Mouse (Mus musculus) left cerebral cortex, adult 8-10 months (tissue): ENCODE measurements around the gene Nutf2-ps1. TPM values are rescaled to one million over a fixed set of nuclear protein-coding genes. Genes with fewer than 3 reads are reported as not detected.

Experiments used
- DNase-seq, 2 experiments: peaks; one replicate each; pipeline ENCODE4 v3.0.0; 2022; ENCODE audit warnings: low spot score in 2 of 2
- total RNA-seq, 4 experiments: library from RNA; stranded (reverse); gene quantifications; 2 replicates each; pipeline ENCODE4 v1.2.4; 2022

Nutf2-ps1 gene
- total RNA-seq, 4 experiments from 2014 or later: 41.8 to 54.3 (median 47.0) TPM

DNA sequence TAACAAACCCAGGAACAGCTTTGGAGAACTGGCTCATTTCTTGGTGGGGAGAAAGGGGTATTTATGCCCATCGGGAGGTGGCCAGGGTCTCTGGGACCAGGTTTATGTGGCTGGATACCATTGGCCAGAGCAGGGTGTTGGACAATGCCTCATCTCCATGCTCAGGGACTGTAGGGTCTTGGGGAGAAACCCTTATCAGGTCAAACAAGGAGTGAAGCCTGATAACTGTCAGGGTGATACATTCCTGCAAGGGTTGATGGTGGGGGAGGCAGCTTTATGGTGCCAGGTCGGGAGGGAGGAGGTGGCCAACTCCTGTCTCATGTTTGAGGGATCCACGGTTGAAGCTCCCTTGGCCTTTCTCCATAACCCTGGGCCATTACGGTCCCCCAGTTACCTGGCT, 17.8 kb downstream of the Nutf2-ps1 start:
- no peak for DNase-seq

DNA sequence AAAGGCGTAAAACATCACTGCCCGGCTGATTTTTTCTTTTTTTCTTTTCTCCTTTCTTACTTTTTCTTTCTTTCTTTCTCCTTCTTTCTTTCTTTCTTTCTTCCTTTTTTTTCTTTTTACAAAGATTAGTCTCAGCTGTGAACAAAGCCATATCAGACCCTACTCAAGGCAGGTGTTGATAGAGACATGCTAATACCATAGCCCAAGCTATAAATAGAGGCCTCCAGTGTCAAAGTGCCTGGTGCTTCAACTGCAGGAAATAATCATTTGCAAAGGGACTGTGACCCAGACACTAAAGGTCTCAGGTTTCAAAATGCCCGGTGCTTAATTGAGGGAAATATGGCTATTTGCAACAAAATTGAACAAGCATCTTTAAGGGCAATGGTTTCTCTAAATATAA, 20.3 kb downstream of the Nutf2-ps1 start:
- no peak for DNase-seq

DNA sequence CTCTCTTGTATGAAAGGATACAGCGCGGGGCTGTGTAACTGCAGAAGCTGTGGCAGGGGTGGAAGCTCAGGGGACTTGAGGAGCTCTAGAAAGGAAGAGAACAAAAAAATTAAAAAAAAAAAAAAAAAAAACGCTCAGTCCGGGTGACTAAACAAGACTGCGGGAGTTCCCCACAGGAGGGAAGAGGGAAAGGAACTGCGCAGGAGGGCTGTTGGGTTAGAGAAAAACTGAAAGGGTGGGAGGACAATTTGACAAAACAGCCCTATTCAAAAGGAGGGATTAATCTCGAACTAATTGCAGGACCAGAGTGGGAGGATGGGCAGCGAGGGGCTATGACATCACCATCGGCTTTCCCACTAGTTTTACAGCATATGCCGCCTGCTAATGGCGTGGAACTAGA, 21.0 kb downstream of the Nutf2-ps1 start:
- DNase-seq: no peak

DNA sequence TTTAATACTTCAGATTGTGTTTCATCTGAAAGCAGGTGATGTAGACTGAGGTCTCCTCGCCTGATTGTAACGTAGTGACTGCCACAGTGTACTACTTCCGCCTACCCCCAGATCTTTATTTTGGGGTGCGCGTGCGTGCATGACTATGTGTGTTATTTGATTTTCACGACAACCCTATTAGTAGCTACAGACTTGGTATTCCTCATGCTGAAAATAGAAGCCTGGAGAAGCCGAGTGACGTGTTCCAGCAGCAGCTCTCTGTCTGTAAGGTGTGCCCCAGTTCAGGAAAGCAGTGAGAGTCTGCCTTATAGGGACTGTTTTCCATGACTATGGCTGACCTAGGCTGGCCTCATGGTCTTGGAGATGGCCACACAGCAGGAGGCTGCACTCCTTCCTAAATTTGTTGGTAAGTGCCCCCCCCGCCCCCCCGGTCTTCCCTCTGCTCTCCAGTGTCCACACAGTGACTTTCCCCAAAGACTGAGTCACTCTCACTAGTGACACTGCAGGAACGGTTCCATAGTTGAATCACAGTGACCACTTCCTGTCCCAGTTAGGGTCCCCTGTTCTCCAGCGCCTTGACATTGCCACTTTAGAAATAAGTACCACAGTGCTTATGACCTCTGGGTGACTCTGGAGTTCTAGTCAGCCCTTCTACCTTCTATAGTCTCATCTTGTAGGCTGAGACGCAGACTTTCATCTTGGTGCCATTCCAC, 23.1 kb downstream of the Nutf2-ps1 start:
- no peak for DNase-seq

DNA sequence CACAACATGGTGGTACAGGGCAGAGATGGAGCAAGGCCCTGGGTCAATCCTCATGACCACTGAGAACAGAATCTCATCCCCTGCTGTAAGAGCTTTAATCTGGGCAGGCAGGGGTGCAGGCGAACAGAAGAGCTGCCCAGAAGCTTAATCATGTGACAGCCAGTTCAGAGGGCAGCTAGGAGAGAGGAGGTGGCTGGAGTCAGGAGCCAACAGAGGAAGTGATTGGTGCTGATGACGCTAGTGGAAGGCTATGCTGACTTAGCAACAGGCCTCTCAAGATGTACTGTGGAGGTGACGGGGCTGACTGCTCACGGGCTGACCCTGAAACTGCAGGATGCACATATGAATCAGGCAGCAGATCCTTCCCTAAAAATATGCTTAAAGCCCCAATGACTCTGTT, 24.7 kb downstream of the Nutf2-ps1 start:
- DNase-seq: no peak

DNA sequence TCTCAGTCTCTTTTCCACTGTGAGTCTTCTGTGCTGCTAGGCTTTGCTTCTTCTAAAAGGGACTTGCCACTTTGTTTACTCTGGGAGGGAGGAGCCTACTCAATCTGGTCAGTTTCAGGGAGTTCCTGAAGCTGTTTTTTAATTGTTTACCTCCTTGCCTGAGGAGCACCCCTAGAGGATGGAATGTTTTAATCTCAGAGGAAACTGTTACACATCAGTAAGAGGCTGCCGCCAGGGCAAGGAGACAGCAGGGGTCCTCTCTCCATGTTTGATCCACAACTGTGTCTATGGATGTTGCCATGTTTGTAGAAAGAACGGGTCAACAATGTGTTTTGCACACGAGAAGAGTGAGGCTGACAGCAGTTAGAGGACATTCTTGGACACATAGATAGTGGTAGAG, 28.4 kb downstream of the Nutf2-ps1 start:
- no peak for DNase-seq

DNA sequence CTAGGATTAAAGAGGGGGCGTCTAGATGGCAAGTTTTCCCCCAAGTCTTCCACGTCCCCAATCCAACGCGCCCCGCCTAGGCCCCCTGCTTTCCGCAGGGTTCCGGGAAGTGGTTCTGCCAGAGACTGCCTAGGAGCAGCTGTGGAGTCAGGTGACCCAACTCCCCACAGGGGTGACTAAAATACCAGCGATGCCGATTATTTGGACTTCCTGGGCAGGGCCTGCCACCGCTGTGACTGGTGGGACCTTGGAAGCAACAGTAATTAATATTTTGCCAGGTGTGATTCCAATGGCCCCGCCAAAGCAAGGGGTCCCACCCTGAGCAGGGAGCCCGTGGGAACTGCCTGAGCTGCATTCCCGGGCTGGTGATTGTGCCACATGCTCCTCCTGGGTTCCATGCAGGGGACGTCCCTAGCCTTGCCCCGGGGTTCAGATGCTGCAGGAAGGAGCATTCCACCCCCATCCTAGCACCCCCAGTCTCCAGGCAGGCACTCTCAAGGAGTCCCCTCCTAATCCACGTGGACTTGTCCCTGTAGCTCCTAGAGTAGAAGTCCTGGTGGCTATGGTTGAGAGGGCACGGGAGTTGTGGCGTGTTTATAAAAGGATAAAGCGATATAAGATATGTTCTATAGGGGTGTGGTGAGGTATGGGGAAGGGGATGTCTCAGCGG, 31.5 kb downstream of the Nutf2-ps1 start:
- DNase-seq: no peak

DNA sequence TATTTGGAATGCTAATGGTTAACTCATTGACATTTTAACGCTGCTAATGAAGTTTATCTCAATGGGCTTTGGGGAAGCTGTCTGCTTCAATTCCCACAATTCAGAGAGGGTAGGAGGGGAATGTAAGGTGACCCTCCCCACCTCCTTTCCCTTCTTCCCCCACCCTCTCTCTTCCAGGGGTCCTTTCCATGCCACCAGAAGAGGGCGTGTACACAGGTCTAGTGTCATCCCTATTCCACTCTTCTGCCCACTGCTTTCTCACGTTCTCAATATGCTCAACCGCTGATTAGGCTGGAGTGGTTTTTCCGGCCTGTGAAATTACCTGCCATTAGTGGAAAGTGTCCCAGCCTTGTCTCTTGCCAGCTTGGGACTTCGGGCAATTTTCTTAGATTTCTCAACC, 32.0 kb downstream of the Nutf2-ps1 start:
- no peak for DNase-seq

DNA sequence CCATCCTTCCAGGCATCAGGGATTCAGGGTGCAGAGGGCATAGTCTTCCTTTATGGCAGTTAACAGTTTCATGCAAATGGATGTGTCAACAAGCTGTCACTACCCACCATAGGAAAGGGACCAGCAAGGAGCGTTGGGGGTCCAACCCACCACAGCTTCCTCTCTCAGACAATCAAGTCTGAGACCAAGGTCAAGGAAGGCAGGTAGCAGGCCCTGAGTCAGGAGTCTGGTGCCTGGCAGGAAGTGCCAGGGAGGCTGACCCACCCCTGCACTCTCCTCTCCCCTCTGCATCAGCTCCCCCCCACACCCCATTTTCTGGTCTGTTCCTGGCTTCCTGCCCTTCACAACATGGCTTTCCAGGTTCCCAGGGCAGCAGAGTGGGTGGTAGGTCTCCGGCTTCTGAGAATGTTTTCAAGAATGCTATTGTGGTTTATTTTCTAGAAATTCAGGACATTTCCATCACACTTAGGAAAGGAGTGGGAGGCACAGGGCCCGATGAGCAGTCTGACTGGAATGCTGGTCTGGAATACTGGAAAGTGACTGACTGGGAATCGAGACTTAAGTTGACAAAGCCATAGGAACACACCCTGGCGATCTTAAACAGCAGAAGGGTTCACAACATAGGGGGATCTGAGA, 33.8 kb downstream of the Nutf2-ps1 start:
- no peak for DNase-seq

DNA sequence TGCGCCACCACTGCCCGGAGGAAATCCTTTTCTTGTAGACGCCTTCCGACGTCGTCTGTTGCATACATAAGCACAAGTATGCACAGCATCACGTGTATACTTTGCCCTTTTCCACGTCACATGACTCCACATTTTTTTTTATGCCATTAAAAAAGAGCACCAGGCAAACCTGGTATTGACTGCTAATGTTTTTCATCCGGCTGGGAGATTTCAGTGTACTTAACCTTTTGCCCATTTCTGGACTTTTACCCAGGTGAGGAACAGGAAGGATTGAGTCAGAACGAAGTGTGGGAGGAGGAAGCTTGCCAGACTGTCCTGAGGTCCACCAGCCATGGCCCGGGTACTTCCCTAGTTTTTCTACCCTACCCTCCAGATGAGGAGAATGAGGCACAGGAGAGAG, 34.5 kb downstream of the Nutf2-ps1 start:
- no peak for DNase-seq

DNA sequence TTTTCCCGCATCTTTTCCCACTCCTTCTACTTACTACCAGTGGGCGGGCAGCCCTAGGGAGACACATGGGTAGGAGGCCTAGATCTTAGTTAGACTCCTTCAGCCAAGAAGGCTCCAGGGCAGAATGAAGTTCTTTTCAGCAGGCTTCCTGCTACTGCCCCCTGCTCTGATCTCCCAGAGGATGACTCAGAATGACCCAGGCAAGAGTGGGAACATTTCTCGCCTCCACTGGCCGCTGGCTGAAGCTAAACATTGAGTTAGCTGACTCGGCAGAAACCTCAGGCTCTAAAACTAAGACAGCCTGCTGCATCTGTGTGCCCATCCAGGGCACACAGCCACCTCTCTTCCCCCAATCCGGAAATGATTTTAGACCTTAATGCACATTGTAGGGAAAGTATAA, 36.1 kb downstream of the Nutf2-ps1 start:
- DNase-seq: no peak

DNA sequence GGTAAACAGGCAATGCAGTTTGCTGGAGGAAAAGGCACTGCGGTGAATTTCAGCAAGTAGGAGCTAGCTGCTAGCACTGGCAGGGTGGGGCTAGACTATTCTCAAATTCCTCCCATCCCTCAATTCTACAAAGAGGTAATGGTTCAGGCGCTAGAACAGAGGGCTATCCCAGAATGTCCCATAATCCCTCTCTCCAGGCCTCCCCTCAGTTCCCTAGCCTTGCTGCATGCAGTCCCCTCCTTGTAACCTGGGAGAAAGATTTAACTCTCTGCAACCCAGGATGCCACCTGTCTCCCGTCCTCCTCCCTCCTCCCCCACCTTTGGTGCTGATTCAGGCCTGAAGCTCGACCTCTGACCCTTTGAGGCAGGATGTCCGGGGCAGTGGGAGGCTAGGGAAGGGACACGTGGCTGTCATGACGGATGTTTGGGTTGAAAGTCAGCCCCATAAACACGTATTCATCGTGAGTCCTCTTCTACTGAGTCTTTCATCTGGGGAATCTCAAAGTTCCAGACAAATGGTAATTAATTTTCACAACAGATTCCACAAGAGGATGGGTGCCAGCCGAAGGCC, 36.6 kb downstream of the Nutf2-ps1 start:
- DNase-seq: no peak

DNA sequence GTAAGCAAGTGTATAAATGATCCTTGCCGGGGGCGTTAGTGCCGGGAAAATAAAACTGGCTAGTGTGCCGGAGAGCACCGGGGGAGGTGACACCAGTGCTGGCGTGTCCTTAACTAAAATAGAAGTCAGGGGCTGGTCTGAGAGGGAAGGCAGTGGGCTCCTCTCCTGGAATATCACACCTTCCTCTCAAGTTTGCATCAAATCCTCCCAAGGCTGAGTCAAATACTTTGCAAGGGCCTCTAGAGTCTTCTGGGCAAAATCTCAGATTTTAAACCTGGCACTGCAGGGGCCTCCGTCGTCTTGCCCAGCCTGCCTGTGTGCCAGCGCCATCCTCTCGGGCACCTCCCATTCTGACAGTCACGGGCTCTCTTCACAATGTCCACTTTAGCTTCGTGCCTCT, 37.9 kb downstream of the Nutf2-ps1 start:
- peak in 1 of 2 experiments; percentile 55 for DNase-seq

DNA sequence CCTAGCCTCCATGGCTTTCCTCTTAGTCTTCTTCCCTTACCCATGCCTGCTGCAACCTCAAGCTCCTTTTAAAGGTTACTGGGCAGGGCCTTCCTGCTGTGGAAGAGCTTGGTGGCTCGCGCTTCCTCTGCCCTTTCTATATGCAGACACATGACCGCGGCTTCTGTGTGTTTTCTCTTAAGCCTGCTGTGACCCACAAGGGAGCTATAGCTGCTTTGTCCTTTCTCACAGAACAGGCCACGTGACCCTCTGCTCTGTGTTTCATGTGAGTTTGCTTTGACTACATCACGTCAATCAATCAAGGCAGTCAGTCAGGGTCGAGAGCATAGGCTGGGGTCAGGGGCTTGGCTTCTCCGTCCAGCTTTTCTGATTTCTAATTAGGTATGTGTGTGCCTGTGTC, 41.3 kb downstream of the Nutf2-ps1 start:
- DNase-seq: no peak

DNA sequence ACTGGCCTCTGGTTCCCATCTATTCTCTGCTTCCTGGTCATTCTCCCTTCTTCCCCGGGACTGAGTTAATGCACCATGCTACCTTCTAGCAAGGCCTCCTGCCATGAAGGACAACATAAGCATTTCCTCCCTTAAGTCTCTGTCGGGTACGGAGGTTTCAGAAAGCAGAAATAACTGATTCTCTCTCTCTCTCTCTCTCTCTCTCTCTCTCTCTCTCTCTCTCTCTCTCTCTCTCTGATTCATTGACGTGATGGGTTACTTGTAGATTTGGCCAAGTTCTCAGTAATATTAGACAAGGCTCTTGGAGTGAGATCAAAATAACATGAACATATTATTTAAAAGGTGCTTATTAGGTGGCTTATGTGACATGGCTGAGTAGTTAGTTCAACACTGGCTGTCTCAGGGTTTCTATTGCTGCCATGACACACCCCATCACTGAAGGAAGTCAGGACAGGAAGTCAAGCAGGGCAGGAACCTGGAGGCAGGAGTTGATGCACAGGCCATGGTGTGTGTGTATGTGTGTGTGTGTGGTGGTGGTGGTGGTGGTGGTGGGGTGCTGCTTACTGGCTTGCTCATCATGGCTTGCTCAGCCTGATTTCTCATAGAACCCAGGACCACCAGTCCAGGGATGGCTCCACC, 43.8 kb downstream of the Nutf2-ps1 start:
- no peak for DNase-seq

DNA sequence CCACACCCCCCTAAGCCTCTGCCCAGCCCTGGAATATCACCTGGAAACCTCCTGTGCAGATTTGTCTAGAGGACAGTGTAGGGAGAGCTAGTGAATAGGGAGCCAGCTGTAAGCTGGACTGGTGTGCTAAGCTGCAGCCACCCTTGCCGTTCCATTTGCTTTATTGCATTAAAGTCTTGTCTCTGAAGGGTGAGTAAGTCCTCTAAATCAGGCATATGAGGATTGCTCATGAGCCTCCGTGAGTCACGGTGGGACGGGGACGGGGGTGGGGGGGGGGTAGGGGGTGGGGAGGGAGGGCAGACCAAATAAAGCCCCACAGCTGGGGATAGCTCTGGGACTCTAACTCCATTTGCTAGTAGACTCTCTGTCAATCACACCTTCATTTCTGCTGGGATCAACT, 45.3 kb downstream of the Nutf2-ps1 start:
- no peak for DNase-seq

DNA sequence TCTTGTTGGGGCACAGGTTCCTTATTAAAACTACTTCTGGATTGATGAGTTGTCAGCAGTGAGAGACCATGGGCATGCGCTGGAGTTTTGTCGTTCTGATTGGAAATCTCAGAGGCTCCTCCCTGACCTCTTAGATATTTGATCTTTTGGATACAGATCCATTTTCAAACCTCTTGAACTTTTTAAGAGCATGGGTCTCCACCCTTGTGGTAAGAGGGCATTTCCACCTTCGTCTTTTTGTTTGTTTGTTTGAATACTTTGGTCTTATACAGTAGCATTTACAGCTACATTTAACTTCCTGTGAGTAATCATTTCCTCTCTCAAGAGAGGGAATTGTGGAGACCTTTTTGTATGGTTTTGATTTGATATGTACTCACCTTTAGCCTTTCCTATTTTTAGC, 49.6 kb downstream of the Nutf2-ps1 start:
- no peak for DNase-seq

DNA sequence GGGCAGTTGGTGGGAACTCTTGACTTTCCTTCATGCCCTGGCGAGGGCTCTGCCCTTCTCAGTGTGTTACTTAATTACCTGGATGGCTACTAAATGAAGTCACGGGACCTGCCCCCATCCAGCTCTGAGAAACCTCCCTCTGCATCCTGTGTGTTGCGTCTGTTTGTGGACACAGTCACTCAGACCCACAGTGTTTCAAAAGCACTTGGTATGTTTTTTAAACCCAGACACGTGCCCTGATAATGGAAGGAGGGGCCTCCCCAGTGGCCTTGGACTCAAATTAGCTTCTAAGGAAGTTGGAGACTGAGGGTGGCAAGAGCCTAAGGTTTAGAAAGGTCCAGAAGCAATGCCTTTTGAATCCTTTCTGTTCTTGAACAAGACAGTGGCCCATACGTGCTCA, 50.1 kb downstream of the Nutf2-ps1 start:
- no peak for DNase-seq
